Mouse (Mus musculus): Measurements from ENCODE around the gene Hcrt.

GRCm38 (mm10) chr11:100780247-100780646 lies 17.5 kb upstream of the Hcrt start:
- TF ChIP-seq POLR2A (IDR thresholded peaks at IDR 0.05; ENCODE audit: extremely low read depth, insufficient read depth, low read length) (no peak), CTCF (IDR thresholded peaks at IDR 0.05; ENCODE audit: low read depth, low read length) (no peak)

Measured in liver, adult 2 months (tissue).